Mouse (Mus musculus) intestine, postnatal 0 days (tissue): ENCODE results near the gene Spats1. TPM values are rescaled to one million over a fixed set of nuclear protein-coding genes. Genes with fewer than 3 reads are reported as not detected.
A peak's percentile ranks its signal among the peaks of the same experiment; 100 is the strongest.

Experiments
- ATAC-seq: fragments of 200-750 bp; cut with Nextera tagmentation; 2 replicates; pipeline ENCODE4 v1.8.0; 2017; ENCODE audit warnings: mild to moderate bottlenecking, moderate TSS enrichment, moderate library complexity
- H3K27ac ChIP-seq: fragments of 300-500 bp; sonication (generic); 2 replicates; pipeline ENCODE4 v1.5.1; 2014; ENCODE audit warnings: mild to moderate bottlenecking, low read depth, low read length, moderate library complexity
- H3K27me3 ChIP-seq: fragments of 300-500 bp; sonication (generic); replicated peaks from 2 replicates; pipeline ENCODE4 v1.6.1; 2014; ENCODE audit warnings: low read length, mixed read lengths; ENCODE audit not compliant: control insufficient read depth, insufficient read depth
- H3K36me3 ChIP-seq: fragments of 300-500 bp; sonication (generic); 2 replicates; pipeline ENCODE4 v1.6.1; 2014; ENCODE audit warnings: mild to moderate bottlenecking, moderate library complexity; ENCODE audit not compliant: control insufficient read depth, insufficient read depth
- H3K4me1 ChIP-seq: fragments of 300-500 bp; sonication (generic); replicated peaks from 2 replicates; pipeline ENCODE4 v1.6.1; 2014; ENCODE audit warnings: antibody characterized with exemption, low read length, mixed read lengths; ENCODE audit not compliant: control insufficient read depth, insufficient read depth
- H3K4me2 ChIP-seq: fragments of 300-500 bp; sonication (generic); replicated peaks from 2 replicates; pipeline ENCODE4 v1.6.1; 2014; ENCODE audit warnings: low read depth, mild to moderate bottlenecking, moderate library complexity
- H3K4me3 ChIP-seq: fragments of 300-500 bp; sonication (generic); 2 replicates; pipeline ENCODE4 v1.5.1; 2014; ENCODE audit warnings: low read depth, low read length
- H3K9ac ChIP-seq: fragments of 300-500 bp; sonication (generic); 2 replicates; pipeline ENCODE4 v1.6.1; 2014; ENCODE audit warnings: mild to moderate bottlenecking, low read depth, low read length
- H3K9me3 ChIP-seq: fragments of 300-500 bp; sonication (generic); 2 replicates; pipeline ENCODE4 v1.6.1; 2016; ENCODE audit warnings: mixed run types; ENCODE audit not compliant: control insufficient read depth
- CTCF ChIP-seq: sonication (generic); IDR thresholded peaks from 2 replicates; pipeline ENCODE4 v1.5.1; 2016; ENCODE audit warnings: low read depth, mild to moderate bottlenecking, control low read depth, antibody characterized with exemption, moderate library complexity
- WGBS: fragments of 180-500 bp; shearing (Covaris S2); extraction: QIAGEN DNeasy Blood & Tissue Kit; methylation state at CpG from one replicate; pipeline ENCODE4 v1.1.7; 2014; 5-methylcytosine and 5-hydroxymethylcytosine counted together
- polyA plus RNA-seq: library from polyadenylated mRNA; unstranded; fragments of >200 nt; fragmentation: Nextera tagmentation; extraction: Ambion mirVana; gene quantifications from 2 replicates; pipeline ENCODE4 v1.2.1, GENCODE M21; 2015

The Spats1 gene
- polyA plus RNA-seq, 1 experiment from 2014 or later: 0.25 TPM

DNA sequence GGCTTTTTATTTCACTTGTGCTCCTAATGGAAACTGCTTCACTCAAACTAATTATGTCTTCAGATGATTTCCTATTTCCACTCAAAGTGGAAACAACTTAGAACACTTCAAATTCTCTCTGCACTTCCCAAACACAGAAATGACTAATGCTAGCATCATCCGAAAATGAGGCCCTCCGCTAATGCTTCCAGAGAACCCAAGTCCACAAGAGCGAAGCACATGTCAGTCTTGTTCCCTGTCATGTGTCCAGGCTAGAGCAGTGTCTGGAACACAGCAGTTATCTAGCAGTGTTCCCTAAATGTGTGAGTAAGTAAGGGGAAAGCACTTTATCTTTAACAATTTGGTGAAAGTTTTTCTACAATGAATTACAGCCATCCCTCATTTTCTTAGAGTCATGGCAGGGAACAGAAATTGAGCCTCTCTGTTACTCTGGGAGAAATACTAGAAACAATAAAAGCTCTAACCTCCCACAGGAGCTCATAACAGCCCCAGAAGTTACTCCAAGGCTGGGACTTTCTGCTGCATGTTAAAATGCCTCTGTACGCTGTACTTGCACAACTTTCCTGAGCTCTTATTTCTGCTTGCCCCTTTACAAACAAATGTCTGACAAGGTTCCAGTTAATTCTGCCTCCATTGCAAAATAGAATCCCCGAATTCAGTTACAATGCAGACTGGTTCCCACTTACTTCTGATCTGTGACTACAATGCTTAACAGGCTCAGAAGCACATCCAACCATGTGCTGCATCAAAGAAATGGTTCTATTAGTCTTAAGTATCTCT, 73.9 kb downstream of the Spats1 start:
- Histone ChIP-seq H3K27me3 (no peaks in the 10 kb centered on the region), H3K4me2 (no peak overlapping the region), H3K36me3 (peaks cover 32% of the 10 kb centered on the region), H3K4me1 (no peaks in the 10 kb centered on the region), H3K9me3 (no peaks in the 10 kb centered on the region), H3K4me3 (no peak overlapping the region), H3K9ac (no peak overlapping the region), H3K27ac (no peak overlapping the region)
- WGBS: 82% methylated on average over 5 of the region's 5 CpGs
- no peak for ATAC-seq
- TF ChIP-seq CTCF: no peak

DNA sequence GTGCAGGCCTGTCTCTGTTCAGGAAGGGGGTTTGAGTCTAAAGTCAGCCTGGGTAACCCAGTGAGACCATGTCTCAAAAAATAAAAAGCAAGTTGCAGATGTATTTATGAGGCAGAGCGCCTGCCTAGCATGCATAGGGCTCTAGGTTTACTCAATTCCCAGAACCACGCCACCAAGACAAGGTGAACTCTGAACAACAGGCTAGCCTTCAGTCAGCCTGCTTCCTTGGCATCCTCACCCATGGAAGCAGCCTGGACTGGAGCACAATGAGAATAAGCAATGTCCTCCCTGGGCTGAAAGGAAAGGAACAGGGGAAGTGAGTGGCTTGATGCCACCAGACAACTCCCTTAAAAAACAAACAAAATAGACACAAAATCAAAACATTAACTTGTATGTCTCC, 77.2 kb downstream of the Spats1 start:
- WGBS: 95% methylated on average over 2 of the region's 2 CpGs
- H3K27ac ChIP-seq: no peak overlapping the region
- no peak for ATAC-seq
- peaks cover 9% of the 10 kb centered on the region for H3K36me3 ChIP-seq
- no peak overlapping the region for H3K4me3 ChIP-seq
- H3K27me3 ChIP-seq: no peaks in the 10 kb centered on the region
- no peak overlapping the region for H3K4me2 ChIP-seq
- TF ChIP-seq CTCF: no peak
- no peaks in the 10 kb centered on the region for H3K4me1 ChIP-seq
- no peak overlapping the region for H3K9ac ChIP-seq
- H3K9me3 ChIP-seq: no peaks in the 10 kb centered on the region

DNA sequence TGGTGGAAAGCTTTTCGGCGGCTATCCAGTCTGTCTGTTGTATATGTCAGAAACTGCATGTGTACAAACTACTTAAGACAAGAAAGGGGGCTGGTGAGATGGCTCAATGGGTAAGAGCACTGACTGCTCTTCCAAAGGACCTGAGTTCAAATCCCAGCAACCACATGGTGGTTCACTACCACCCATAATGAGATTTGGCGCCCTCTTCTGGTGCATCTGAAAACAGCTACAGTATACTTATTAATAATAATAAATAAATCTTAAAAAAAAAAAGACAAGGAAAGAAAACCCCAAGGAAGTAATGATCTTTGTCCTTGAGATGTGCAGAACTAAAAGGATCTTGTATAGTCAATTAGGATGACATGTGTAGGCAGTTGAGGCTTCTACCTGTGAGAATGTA, 77.7 kb downstream of the Spats1 start:
- H3K4me1 ChIP-seq: no peaks in the 10 kb centered on the region
- no peak overlapping the region for H3K4me3 ChIP-seq
- no peaks in the 10 kb centered on the region for H3K9me3 ChIP-seq
- no peak overlapping the region for H3K4me2 ChIP-seq
- H3K27ac ChIP-seq: no peak overlapping the region
- TF ChIP-seq CTCF: peak; percentile 31
- no peak overlapping the region for H3K9ac ChIP-seq
- ATAC-seq: no peak
- H3K36me3 ChIP-seq: peaks cover 14% of the 10 kb centered on the region
- H3K27me3 ChIP-seq: no peaks in the 10 kb centered on the region
- whole genome bisulfite sequencing: 74% methylated on average over 3 of the region's 3 CpGs

DNA sequence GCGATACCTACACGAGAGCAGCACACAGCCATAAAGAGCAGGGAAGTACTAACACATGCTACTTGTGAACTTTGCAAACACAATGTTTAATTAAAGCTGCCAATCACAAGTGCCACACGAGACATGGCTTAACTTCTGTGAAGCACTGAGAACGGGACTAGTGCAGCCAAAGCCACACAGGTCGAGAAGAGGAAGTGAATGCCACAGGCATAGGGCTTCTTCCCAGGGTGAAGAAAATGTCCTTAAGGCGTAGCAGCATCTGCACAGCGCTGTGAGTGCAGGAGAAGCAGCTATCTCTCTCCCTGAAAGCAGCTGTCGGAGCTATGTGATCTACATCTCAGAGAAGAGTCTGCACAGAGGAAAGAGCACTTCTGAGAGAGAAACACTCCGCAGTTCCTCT, 80.6 kb downstream of the Spats1 start:
- no peak overlapping the region for H3K4me3 ChIP-seq
- H3K9me3 ChIP-seq: no peaks in the 10 kb centered on the region
- no peak for ATAC-seq
- TF ChIP-seq CTCF: no peak
- no peak overlapping the region for H3K4me2 ChIP-seq
- WGBS: 65% methylated on average over 9 of the region's 9 CpGs
- no peak overlapping the region for H3K27ac ChIP-seq
- peaks cover 33% of the 10 kb centered on the region for H3K36me3 ChIP-seq
- H3K27me3 ChIP-seq: no peaks in the 10 kb centered on the region
- H3K4me1 ChIP-seq: no peaks in the 10 kb centered on the region
- no peak overlapping the region for H3K9ac ChIP-seq

DNA sequence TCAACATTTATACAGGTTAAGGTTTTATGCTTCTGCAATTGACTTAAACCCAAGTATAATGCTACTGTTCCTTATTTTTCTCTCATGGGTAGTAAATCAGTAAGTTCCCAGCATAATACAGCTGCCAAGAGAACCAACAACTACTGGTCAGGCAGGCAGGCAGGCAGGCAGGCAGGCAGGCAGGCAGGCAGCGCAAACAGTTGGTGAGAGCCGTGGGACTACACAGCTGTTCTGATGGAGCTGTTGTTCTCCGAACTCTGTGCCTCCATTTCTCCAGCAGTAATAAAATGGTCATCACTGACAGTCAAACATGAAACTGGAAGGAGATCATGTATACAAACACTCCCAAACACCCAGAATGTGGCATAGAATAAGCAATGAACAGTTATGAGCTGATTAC, 81.5 kb downstream of the Spats1 start:
- H3K27me3 ChIP-seq: no peaks in the 10 kb centered on the region
- no peak for ATAC-seq
- H3K4me3 ChIP-seq: no peak overlapping the region
- 70% methylated on average over 3 of the region's 3 CpGs for WGBS
- H3K36me3 ChIP-seq: peaks cover 37% of the 10 kb centered on the region
- H3K27ac ChIP-seq: no peak overlapping the region
- no peak overlapping the region for H3K9ac ChIP-seq
- H3K4me2 ChIP-seq: no peak overlapping the region
- no peak for TF ChIP-seq CTCF
- no peaks in the 10 kb centered on the region for H3K9me3 ChIP-seq
- no peaks in the 10 kb centered on the region for H3K4me1 ChIP-seq

Other genes with a start within 250 kb of the Spats1 start
- gene Cdc5l, start 41.7 kb downstream of the Spats1 start, polyA plus RNA-seq: 31.3 and 33.1 TPM in 2 replicates
- 3.6 and 4.0 TPM in 2 replicates for gene Aars2, start 31.4 kb upstream of the Spats1 start, polyA plus RNA-seq
- gene Tcte1, start 48.0 kb upstream of the Spats1 start, polyA plus RNA-seq: not detected in 2 replicates
- gene Tmem151b, start 74.3 kb upstream of the Spats1 start, polyA plus RNA-seq: 0.68 TPM in 2 replicates
- gene Nfkbie, start 80.3 kb upstream of the Spats1 start, polyA plus RNA-seq: 3.8 and 4.0 TPM in 2 replicates
- 77.7 and 79.5 TPM in 2 replicates for gene Slc35b2, start 88.5 kb upstream of the Spats1 start, polyA plus RNA-seq
- gene Hsp90ab1, start 97.9 kb upstream of the Spats1 start, polyA plus RNA-seq: 483 and 505 TPM in 2 replicates
- gene Slc29a1, start 124.2 kb upstream of the Spats1 start, polyA plus RNA-seq: 37.8 and 38.4 TPM in 2 replicates
- 0.34 and 0.38 TPM in 2 replicates for gene Mymx, start 126.7 kb upstream of the Spats1 start, polyA plus RNA-seq
- gene Capn11, start 183.9 kb upstream of the Spats1 start, polyA plus RNA-seq: not detected in 2 replicates
- 120 and 127 TPM in 2 replicates for gene Mrpl14, start 210.9 kb upstream of the Spats1 start, polyA plus RNA-seq
- 22.6 and 24.7 TPM in 2 replicates for gene Tmem63b, start 211.5 kb upstream of the Spats1 start, polyA plus RNA-seq